Mouse (Mus musculus): ENCODE results near the gene Erbb4.

Gene Erbb4

DNA sequence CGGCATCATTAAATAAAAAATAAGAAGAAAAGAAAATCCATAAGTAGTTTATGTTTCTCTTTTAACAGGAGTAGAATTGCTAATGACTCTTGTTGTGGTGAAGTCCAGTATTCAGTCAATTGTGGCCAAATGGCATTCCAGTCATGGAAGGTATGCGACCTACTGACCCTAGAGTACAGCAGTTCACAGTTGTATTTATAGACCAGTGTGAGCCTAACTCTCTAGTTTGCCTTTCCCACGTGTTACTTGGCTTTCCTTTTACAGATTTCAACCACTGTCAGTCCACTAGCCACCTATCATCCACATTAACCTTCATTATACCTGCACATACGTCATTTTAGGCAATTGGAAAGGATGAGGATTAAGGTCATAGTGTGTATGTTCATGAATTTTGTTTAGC lies 606.3 kb downstream of the Erbb4 start:
- DNase-seq, result no peak

DNA sequence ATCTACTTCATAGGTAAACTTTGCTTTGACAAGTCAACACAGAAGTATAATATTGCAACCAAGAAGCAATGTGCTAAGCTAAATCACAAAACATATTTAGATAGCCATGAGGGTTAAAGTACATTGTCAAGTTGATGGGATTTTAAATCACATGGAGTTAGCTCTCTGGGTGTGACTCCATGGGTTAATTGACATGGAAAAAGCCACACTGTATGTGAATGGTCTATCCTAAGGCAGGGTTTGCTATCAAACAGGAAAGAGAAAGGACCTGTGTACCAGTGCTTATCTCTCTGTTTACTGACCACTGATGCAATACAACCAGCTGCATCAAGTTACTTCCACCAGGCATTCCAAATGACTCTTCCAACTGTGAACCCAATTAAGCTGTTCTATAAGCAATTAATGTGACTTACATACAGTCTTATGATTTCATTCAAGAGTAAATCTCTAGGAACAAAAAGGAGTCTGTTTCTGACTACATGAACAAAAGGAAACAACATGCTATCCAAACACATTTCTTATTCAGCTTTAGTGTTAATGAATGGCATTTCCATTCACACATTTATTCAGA lies 641.4 kb downstream of the Erbb4 start:
- no peak for DNase-seq

DNA sequence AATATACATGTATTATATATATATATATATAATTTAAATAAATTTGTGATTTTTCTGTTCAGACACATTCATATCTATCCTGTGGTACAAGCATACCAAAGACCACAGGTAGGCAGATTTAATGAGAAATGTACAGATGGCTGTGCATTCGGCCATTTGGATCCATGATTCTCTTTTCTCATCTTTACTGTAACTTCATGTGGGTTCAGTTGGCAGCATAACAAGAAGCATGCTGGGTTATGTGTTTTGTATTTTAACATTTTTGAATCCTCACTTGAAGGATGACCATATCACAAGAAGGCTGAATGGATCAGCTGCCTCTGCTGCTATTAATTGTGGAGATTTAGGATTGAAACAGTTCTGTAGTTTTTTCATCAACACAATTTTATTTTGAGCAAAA lies 656.6 kb downstream of the Erbb4 start:
- DNase-seq, result no peak

DNA sequence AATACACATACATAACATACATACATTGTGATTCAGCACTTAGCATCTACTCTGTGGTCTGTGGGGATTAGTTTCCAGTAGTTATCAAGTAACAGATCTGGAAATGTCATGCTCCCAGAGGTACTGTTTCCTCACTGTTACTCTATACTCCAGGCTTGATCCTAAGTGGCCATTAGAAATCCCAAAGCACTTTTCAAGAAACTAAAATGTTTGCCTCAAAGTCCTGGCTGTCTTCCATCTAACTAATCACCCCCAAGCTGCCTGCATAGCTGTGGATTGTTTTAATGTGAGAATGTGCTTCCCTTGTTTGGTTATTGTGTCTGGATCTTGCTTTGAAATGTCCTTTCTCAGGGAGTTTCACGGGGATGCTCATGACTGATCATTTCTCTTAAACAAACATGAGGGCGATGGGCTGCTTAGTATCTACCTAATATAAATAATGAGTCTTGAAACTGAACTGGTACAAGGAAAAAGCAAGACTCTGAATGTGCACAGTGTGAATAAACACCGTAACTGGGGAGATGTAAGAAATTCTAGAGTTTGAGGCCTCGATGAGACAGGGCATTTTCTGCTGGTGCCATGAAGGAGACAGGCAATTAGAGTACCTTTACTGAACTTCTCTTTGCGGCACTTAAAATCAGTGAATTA lies 683.4 kb downstream of the Erbb4 start:
- DNase-seq, result no peak

DNA sequence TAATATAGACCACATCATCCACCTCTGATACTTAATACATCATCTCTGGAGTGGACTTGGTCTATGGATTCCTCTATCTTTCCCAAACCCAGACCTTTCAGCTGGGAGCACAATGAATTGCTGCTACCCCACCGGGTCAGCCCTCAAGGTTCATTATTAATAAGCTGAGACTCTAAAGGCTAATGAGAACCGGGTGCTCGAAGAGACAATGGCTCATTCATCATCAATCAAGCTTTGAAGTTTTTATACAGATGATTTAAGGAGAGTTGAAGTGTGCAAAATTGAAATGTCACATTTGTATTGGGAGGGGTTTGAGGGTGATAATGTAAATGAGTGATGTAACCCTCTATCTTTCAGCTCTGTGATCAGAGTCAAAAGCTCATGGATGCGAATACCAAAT lies 706.7 kb downstream of the Erbb4 start:
- no peak for DNase-seq

DNA sequence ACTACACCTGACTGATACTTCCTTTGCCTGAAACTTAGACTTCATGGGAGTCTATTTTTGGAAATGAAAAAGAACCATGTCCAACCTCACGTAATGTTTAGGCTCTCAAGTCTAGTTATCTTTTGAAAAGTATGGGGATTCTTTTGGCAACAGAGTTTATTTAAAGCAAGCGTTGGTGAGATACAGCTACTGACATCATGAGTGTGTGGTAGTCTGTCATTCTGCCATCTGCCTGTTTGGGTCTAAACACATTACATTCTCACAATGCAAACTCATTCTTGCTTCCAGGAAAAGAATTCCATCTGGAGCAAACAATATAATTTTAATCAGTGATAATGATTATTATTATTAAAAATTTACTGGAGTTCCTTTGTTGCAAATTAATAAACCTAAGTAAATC lies 736.3 kb downstream of the Erbb4 start:
- no peak for DNase-seq

DNA sequence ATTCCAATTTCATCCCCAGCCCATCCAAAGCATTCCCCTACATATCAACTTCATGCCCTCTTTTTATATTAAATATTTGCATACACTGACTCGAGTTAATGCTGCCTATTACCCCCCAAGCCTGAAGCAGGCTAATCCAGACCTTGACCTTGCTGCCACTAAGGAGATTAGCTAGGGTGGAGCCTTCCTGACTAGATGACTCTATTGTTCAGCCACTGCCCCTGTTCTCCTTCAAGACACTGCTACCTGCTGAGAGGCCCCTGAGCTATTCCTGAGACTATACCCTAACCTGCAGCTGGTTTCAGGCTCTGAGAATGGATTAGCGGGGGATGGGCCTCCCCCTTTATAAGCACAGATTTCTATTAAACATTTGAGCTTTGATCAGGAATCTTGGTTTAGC lies 774.1 kb downstream of the Erbb4 start:
- DNase-seq, result no peak

DNA sequence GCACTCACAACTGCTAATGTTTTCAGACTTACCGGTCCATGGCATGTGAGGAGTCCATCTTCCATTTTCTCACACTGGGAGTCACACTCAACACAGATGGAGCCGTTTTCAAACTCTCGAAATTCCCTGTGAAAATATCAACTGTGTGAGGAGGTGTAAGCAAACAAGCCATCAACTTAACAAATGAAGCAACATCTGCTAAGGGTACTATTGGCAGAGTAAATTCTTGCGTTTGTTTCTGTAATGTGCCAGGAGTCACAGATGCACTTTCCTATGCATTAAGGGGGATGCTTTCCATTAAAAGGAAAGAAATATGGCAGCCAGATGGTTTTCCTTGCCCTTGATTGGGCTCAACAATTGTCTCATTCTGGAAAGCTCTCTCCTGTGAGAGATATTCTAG lies 802.0 kb downstream of the Erbb4 start:
- no peak for DNase-seq

DNA sequence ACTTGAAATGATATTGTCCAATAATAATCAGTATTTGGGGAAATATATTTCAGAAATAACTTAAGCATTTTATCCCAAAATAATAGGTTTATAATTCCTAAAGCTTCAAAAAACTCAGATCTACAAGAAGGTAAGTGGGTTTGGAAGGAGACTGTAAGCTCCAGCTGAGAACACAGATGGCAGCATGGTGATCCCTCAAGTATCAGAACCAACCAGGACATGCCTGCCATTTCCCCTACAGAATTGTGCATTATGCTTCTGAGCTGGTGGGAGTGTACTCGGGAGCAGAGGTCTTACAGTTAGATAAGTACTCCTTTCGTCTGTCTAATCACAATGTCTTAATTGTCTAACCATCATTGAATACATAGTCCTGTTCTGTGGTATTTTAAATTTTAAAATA lies 823.4 kb downstream of the Erbb4 start:
- DNase-seq, result no peak

DNA sequence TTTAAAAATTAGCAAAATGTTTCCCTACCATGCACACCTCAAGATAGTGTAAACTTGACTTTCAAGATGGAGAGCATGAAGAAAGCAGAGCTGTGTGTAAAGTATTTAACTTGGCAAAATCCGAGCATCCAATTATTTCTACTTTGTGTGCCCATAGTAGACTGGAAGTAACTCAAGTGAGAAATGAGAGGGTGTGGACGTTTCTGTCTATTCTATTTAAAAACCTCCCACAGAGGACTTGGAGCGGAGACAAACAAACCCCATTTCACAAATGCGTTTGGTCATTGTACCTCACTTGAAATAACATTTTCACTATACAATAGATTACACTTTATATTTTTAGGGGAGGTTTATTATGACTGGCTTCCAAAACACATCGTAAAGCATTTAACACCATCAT lies 832.0 kb downstream of the Erbb4 start:
- DNase-seq, result no peak

DNA sequence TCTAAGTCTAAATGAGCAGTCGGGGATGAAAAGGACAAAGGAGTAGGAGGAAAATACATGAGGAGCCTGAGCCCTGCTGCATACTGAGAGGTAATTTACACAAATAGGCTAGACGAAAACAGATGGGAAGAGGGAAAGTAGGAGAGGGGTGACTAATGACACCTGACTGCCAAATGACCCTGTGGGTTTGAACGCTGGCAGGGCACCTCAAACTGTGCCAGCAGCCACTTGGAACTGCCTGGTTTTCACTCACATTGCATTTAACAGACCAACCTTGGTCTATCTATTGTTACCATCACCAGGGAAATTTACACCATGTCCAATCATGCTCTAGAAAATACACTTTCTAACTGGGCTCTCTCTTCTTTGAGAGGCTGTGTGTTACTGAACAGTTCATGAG lies 929.3 kb downstream of the Erbb4 start:
- no peak for DNase-seq

DNA sequence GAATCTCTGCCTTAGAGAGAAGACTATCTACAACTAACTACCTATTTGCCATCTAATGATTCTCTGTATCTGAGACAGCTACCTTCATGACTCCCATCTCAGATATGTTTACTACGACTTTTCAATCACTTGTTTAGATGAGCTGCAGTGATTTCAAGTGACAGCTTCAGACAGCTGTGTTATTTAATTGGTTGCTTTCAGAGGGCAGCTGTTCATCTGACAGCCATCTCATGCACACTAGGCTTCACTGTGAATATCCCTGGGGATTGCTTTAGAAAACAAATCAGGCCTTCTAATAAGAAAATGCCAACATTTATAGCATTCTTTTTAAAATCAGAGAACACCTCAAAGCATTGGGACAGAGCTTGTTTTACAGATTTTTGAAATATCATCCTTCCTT lies 952.6 kb downstream of the Erbb4 start:
- DNase-seq, result no peak

DNA sequence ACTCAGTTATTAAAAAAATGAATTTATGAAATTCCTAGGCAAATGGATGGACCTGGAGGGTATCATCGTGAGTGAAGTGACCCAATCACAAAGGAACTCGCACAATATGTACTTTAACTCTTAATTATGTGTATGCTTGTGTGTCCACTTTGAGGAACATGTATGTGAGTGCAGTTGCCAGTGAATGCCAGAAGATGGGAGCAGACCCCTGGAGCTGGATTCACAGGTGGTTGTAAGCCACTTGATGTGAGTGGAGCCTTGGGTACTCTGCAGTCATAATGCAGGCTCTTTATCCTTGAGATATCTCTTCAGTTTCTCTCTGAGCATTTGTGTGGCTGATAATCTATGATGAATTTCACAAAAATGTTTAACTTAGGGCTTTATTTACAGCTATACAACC lies 957.3 kb downstream of the Erbb4 start:
- no peak for DNase-seq

DNA sequence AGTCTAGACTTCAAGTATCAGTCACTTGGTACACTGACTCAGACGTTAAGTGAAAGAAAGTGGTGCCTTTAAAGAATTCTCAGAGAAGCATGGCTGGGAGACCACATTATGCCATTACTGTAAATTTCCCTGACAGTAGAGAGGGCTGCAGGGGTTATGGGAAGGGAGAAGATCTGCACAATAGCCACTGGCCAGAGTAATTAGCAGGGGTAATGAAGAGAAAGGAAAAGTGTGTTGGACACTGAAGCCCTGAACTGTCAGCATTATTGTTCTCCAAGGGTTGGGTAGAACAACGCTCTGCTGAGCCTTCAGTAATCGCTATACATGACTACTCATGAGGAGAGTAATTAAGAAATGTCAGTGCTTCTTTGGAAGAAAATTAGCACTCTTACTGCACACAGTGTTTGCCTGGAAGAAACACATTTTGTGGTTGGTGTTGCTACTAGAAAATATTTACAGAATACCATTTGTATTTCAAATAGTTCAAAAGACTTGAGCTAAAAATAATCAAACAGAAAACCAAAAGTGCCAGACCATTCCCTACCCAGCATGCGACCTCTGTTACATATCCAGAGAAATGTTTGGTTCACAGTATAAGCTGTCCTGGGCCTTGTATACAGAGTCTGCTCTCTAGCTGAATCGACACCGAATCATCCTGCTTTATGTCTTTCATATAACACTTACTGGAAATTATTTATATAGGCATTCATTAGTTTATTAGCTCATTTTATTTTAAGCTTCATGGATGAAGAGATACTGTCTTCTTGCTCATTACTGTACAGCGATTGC lies 965.1 kb downstream of the Erbb4 start:
- DNase-seq, result no peak

DNA sequence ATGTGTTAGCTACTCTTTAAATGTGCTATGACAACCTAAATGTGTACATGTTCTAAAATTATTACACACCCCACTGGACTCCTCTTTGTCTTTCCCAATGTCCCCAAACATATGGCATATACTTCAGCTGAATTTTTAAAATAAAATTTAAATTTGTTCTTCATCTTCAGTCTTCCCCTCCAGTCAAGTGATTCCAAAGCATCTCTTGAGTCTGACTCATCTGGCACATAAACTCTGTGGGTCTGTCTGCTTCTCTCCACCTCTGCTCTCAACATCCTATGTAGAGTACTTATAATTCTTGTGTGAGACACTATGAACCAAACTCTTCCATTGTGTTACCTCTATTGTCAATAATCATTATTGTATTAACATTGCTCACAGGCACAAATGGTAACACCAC lies 972.9 kb downstream of the Erbb4 start:
- no peak for DNase-seq

DNA sequence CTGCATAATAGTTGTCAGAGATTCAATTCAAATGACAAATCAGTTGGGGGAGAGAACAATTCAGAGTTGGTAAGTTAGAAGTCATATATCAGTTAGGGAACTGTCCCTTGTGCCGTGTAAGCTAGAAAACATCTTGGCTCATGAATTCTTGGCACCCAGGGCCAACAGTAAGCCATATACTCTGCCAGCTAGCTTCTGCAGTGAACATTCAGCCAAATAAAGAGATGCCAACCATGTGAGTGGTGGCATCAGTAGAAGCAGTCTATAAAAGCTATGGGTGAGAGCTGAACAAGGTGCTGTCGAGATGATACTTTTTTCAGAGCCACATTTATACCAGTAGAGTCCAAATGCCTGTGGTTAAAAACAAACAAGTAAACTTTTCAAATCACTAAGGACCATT lies 973.4 kb downstream of the Erbb4 start:
- DNase-seq, result no peak

DNA sequence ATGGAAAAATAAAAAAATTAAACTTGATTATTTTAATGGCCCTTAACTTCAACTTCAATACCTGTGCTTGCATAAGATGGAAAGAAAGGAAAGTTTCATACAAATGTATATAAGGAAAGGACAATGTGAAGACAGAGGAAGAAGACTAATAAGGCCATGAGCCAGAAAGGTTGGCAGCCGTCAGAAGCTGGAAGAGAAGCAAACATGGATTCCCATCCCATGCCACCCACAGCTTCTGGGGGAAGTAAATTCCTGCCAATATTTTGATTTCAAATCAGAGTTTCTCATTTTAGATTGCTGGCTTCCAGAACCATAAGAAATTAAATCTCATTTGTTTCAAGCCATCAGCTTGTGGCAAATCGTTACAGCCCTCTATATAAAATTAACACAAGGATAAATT lies 984.3 kb downstream of the Erbb4 start:
- no peak for DNase-seq

DNA sequence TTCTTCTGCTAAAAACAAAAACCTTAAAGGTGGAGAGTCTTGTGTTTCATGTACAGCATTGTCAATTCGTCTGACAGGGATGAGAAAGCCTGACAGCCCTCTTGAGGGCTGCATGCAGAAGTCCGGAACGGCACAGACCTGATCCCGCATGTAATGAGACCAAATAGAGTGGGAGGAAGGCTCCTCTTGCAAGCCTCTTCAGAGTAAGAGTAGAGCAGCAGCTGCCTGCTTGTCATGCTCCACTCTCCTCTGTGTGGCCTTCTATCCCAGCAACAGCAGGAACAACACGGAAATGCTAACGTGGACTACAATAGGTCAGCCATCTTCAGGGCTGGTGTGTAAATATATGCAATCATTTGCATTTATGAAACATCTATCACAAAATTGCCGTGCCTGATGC lies 987.5 kb downstream of the Erbb4 start:
- DNase-seq, result no peak

DNA sequence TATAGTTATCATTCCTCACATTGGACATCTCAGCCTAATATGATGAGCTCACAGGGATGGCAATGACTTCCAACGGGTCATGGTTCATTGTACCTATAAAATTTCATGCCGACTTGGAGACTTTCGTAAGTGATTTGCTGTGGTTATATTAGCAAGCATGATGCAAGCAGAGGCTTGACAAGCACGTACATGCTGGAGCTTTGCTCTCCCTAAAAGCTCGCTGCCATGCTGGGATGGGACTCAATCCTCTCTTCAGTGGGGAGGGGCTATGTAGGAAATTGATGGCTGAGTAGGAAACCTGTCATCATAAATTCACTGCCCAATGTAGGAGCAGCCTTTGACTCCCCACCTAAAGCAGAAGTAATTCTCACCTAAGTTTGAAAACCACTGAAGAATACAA lies 992.1 kb downstream of the Erbb4 start:
- DNase-seq, result no peak

DNA sequence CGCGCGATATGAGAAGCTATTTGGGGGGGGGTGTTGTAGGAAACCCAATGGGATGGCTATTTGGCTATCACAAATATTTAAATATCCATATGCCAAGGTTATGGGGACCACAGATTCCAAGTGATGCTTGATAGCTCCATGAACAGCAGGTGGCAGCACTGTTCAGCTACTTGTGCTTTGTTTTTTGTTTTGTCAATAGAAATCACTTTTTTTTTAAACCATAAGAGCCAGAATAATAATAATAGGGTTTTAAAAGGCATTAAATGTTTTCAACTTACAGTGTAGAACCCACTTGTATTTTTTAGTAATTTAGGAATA lies 1001.4 kb downstream of the Erbb4 start:
- peak in 1 of 2 experiments; percentile 4 for DNase-seq

DNA sequence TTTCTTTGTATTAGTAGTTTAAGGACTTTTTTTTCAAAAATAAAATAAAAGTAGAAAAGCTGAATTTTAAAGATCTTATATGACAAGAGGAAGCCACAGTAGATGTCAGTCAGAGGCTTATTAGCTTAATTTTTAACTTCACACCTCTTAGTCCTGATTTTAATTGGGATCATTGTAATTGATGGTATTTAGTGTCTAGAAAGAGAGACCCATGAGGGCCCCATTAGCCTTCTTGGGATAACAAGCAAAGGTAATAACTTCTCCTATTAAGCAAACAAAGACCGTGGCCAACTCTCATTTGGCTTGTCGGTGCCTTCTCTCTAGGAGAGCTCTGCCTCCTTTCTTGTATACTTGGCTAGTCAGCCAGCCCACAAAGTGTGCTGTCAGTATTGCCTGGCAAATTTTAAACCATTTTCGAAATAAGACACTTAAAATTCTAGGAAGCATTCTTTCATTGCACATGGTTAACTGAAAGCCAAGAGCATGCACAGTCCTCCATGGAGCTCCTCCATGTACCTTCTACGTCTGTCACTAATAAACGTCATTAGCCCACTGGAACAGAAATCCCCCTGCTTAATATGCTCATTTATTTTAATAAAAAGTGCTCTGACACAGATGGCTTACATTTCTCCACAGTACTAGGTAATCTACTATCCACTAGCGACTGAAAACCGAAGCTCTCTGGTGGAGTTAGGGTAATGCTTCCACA lies 1001.9 kb downstream of the Erbb4 start:
- no peak for DNase-seq

DNA sequence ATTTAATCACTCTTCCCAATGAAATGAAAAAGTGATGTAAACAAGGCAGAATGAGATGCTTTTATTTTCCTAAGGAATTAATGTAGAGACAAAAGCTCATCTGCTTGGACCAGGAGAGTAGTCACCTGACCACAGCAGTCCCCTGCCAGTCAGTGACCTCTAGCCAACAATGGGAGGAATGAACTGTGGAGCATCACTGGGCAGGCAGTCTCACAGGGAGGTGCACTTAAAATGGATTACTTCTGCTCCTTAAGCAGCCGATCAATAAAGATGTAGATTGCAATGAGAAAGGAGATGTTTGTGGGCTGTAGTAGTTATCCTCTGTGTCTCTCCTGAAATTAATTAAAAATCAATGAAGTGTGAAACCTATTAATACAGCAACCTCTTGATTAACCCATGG lies 1018.2 kb downstream of the Erbb4 start:
- no peak for DNase-seq

DNA sequence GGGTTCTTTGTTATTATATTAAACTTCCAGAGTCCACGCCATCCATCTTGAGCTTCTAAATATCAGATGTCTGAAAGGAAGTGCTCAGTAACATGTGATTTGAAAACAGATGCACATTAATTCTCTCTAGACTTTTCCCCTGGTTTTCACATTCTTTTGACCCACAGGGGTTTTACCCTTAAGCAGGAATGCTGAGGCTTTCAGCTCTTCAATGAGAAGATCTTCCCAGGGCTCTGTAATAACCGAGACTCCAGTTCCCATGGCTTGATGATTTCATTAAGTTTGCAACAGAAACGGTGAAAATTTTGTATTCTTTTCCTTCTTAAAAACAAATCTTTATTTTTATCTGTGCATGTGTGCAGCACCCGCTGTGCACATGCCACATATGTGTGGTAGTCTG lies 1051.4 kb downstream of the Erbb4 start:
- DNase-seq, result no peak

DNA sequence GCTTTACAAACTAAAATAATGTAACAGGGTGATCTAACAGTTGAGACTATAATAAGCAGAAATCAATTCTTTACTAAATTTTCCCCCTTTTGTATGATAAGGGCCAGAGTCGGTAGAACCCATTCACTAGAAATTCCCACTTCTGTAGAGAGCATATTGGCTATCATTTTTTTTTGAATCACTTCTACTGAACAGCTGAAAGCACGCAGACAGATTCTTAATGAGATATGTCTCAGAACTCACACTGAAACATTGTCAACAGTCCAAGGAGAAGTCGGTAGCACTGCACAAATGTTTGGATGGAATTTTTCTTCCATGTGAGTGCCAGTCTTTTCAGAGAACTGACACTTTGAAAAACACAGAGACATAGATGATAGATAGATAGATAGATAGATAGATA lies 1053.1 kb downstream of the Erbb4 start:
- DNase-seq, result no peak
